8 mouse cellular contexts compared by ENCODE assay signal in genomic region chr2:26122171-26123078, GRCm38 (mm10). TPM values are rescaled to one million over a fixed set of nuclear protein-coding genes. Genes with fewer than 3 reads are reported as not detected.
DNase-seq lines count a peak whose midpoint lies in the region; ATAC-seq and TF ChIP-seq lines count a peak whose summit lies in the region.

No protein-coding gene starts in this region.

- no peaks in the 10 kb centered on the region for H3K9me3 ChIP-seq in hindbrain, embryonic 15.5 days
- no peaks in the 10 kb centered on the region for H3K9me3 ChIP-seq in midbrain, embryonic 15.5 days

- H3K27ac ChIP-seq in left cerebral cortex, adult 2 months: peak overlapping the region; percentile 73
- H3K27ac ChIP-seq in gastrocnemius, adult 2 months: peak overlapping the region; percentile 94
- H3K27ac ChIP-seq in hindbrain, embryonic 15.5 days (replicated peaks): 0 out of 2 replicates have a peak overlapping the region, but pooled peaks have one; percentile 44
- no peak overlapping the region for H3K27ac ChIP-seq in midbrain, embryonic 15.5 days

- WGBS in hindbrain, embryonic 15.5 days: 0% methylated on average over 85 of the region's 109 CpGs
- WGBS in midbrain, embryonic 15.5 days: under 1% methylated on average over 86 of the region's 109 CpGs

- peak overlapping the region; percentile 97 for H3K4me2 ChIP-seq in hindbrain, embryonic 15.5 days
- H3K4me2 ChIP-seq in midbrain, embryonic 15.5 days: peak overlapping the region; percentile 99

- peak; percentile 51 for ATAC-seq in hindbrain, embryonic 15.5 days (ENCODE audit: low FRiP score, low read depth)
- ATAC-seq in midbrain, embryonic 15.5 days (replicated peaks): peak; percentile 50

- H3K4me3 ChIP-seq in left cerebral cortex, adult 2 months: peak overlapping the region; percentile 58
- peak overlapping the region; percentile 95 for H3K4me3 ChIP-seq in gastrocnemius, adult 2 months
- peak overlapping the region; percentile 64 for H3K4me3 ChIP-seq in hindbrain, embryonic 15.5 days
- peak overlapping the region; percentile 88 for H3K4me3 ChIP-seq in midbrain, embryonic 15.5 days

- H3K36me3 ChIP-seq in hindbrain, embryonic 15.5 days: no peaks in the 10 kb centered on the region
- no peaks in the 10 kb centered on the region for H3K36me3 ChIP-seq in midbrain, embryonic 15.5 days (replicated peaks)

- H3K27me3 ChIP-seq in hindbrain, embryonic 15.5 days: peaks cover 8% of the 10 kb centered on the region
- peaks cover 37% of the 10 kb centered on the region for H3K27me3 ChIP-seq in midbrain, embryonic 15.5 days (replicated peaks)

- intact Hi-C loops in left cerebral cortex, adult 2 months (cut with DNase I): loop anchor here (1.0 kb wide), 1 partner anchor 31 kb away; no protein-coding TSS in a partner anchor
- intact Hi-C loops in gastrocnemius, adult 2 months (cut with DNase I): no loop called here

- TF ChIP-seq CTCF in left cerebral cortex, adult 2 months (IDR thresholded peaks at IDR 0.05): no peak
- TF ChIP-seq CTCF in gastrocnemius, adult 2 months (IDR thresholded peaks at IDR 0.05): no peak

- peak; percentile 47 to 60 for DNase-seq in left cerebral cortex, adult 2 months (ENCODE audit: extremely low spot score in 1 of 2, low spot score in 2 of 2)
- no peak for DNase-seq in left cerebral cortex, adult 11 months (ENCODE audit: low spot score)
- peak; percentile 86 for DNase-seq in cerebellum, adult 9-11 months
- DNase-seq in gastrocnemius, adult 2 months: peak; percentile 90
- peak; percentile 66 for DNase-seq in liver
- peak; percentile 78 for DNase-seq in urinary bladder, adult 2 months (ENCODE audit: low spot score)

- H3K9ac ChIP-seq in hindbrain, embryonic 15.5 days: peak overlapping the region; percentile 56
- H3K9ac ChIP-seq in midbrain, embryonic 15.5 days: peak overlapping the region; percentile 52

- peaks cover 35% of the 10 kb centered on the region for H3K4me1 ChIP-seq in hindbrain, embryonic 15.5 days (replicated peaks)
- H3K4me1 ChIP-seq in midbrain, embryonic 15.5 days: peaks cover 19% of the 10 kb centered on the region

RNA-seq across cellular contexts. Expression of gene Nacc2, which starts 0.6 kb away (rescaled TPM):
- total RNA-seq in left cerebral cortex, adult 2 months (2021): 10 to 100 TPM; 64.5 to 75.9 TPM
- 10 to 100 TPM; 18.9 to 32.6 TPM for total RNA-seq in gastrocnemius, adult 2 months (2021)
- 18.0 and 21.3 TPM in 2 replicates for polyA plus RNA-seq in hindbrain, embryonic 15.5 days (2015; fragmentation: Nextera tagmentation; extraction: Ambion mirVana)
- polyA plus RNA-seq in midbrain, embryonic 15.5 days (2015; fragmentation: Nextera tagmentation; extraction: Ambion mirVana): 14.3 and 16.9 TPM in 2 replicates
- polyA plus RNA-seq in urinary bladder, adult 2 months (2012; rRNA removed): 43.2 and 60.5 TPM in 2 replicates
